Mouse (Mus musculus) liver, embryonic 18 days (tissue): ENCODE data around the gene Sik3. TPM values are rescaled to one million over a fixed set of nuclear protein-coding genes. Genes with fewer than 3 reads are reported as not detected.

Experiments used
- polyA plus RNA-seq: library from polyadenylated mRNA; depleted of rRNA; stranded (reverse); fragments of >200 nt; gene quantifications from 2 replicates; pipeline ENCODE4 v1.2.3, GENCODE M21; 2012; rRNA removed

The Sik3 gene
- polyA plus RNA-seq, result 4.3 and 6.3 TPM in 2 replicates

DNA sequence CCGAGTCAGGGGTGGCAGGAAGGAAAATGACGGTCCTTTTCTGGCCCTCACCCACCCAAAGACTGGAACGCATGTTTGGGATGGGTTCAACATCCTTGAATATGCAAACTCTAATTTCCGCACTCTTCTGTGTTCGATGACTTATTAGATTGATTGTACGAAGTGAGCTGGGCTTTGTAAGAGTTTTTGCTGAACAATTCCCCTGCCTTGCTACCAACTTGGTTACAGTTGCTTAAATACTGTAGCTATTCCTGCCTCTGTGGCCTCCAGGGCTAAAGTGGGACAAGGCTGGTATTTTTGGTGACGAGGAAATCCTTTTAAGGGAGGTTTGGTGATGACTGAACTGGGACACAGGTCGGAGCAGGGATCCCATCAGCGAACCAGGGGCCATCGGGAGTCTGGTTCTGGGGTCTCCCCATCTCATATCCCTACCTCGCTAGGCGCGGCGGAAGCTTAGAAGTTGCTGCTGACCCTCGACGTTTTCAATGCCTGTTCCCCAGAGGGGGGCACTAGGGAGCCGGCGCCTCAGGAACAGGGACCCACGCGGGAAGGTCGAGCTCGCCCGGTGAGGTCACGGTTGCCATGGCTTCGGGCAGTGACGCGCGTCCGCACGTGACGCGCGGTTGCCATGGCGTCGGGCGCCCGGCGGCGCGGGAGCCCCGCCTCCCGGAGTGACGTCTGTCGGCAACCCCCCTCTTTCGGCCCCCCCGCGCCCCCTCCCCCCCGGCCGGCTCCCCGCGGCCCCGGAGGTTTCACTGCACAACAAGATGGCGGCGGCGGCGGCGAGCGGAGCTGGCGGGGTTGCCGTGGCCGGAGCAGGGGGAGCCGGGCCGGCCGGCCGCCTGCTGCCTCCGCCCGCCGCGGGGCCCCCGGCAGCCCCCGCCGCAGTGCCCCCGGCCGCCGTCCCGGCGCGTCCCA is at the start of gene Sik3, which contains the start of gene Pafah1b2:
Sik3 (plus strand) TSS at position 730 of the 918 bp plus-strand sequence.
Pafah1b2 (minus strand) TSS at position 600 of the 918 bp plus-strand sequence.

DNA sequence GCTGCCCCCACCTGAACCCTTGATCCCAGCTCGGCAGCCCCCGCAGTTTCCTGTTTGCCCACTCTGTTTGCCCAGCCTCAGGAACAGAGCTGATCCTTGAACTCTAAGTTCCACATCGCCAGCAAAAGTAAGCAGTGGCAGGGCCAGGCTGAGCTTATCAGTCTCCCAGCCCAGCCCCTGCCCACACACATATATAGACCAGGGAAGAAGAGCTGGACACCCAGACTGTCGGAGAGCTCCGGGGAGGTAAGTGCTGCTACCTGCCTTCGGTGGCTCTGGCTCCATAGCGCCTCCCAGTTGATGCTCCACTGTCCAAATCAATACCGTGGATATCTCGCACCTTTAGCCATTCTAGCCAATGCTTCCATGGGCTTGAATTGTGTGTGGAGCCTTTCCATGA is 215.9 kb downstream of the Sik3 start, which contains the start of gene Apoa1:
Apoa1 (plus strand) TSS at position 90 of the 400 bp plus-strand sequence.

DNA sequence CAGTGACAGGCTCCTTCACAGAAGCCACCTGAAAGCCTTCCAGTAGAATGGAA is 222.8 kb downstream of the Sik3 start, which contains the start of gene Apoc3:
Apoc3 (minus strand) TSS at position 41 of the 53 bp plus-strand sequence.

DNA sequence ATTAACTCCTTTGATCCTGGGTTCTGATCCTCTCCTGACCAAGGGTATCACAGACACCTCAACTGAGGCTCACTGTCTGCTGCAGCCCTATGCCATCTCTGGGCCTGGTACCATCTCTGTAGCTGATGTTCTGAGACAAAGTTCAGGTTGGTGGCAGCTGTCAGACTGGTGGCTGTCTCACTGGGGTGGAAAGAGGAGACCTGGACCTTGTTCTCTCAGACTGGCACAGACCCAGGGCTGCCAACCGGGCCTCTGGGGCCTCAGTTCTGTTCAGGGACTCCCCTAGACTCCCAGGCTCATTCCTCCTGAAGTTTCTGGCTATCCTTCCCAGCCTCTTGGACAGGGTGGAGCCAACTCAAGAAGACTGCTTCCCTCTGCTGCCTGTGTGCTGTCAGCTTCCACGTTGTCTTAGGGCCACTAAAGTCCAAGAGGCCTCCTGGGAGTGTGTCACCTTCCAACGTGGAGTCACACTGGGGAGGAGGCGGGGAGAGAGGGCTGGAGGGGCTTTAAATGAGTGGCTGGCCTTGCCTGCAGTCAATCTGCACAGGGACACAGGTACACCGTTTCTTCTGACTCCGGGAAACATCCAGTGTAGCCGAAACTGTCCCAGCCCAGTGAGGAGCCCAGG is 228.0 kb downstream of the Sik3 start, which contains the start of gene Apoa4:
Apoa4 (plus strand) TSS at position 171 of the 628 bp plus-strand sequence.

DNA sequence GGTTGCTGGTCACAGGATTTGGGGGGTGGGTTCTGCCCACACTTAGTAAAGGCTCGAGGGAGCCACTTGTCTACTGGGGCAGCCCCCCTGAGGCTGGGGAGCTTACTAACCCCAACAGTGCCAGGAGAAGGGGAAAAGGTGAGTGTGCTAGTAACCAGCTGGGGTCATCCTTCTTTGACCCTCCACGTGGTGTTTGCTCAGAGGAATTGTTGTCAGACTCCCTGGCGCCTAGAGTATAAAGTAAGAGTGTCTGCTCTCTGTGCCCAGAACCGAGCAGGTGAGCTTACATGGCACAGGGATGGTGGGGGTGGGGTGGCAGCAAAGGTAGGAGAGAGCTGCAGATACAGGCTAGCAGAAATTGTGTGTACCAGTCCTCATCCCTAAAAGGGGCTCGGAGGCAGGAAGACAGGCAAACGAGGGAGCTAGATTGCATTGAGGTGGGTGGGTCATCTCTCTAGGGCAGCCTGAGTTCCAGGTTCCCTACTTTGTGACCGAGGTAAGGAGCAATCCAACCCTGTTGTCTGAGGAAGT is 255.8 kb downstream of the Sik3 start, which contains the start of gene Apoa5:
Apoa5 (plus strand) TSS at position 291 of the 531 bp plus-strand sequence.

DNA sequence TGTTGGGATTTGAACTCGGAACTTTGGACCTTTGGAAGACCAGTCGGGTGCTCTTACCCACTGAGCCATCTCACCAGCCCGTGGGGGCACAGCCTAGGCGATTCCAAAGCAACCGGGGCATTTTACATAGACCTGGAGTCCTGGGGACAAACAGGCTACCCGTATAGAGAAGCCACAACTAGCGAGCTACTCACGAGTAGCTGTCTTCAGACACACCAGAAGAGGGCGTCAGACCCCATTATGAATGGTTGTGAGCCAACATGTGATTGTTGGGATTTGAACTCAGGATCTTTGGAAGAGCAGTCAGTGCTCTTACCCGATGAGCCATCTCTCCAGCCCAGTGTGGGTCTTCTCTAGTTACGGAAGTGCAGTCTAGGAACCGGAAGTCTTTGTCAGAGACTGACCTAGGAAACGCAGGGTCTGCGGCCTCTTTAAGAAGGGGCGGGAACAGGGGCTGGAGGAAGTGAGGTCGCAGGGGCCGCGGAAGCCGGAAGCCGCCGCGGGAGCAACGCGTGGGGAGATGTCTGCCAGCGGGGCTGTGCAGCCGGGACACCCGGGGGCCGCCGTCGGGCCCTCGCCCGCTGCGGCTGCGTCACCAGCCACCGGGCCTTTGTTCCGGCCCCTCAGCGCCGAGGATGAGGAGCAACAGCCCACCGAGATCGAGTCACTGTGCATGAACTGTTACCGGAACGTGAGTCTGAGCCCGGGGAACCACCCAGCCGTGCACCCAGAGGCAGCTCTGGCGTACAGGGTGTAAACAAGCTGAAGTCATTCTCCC is 260.2 kb downstream of the Sik3 start, which contains the start of gene Zpr1:
Zpr1 (plus strand) TSS at position 388 of the 778 bp plus-strand sequence.

Other genes with a start within 250 kb of the Sik3 start
- 7.4 and 9.3 TPM in 2 replicates for gene Cep164, start 184.1 kb upstream of the Sik3 start, polyA plus RNA-seq
- 10.4 and 12.1 TPM in 2 replicates for gene Bace1, start 174.2 kb upstream of the Sik3 start, polyA plus RNA-seq
- gene Pcsk7, start 106.3 kb upstream of the Sik3 start, polyA plus RNA-seq, result 9.1 and 9.9 TPM in 2 replicates
- gene Rnf214, start 105.9 kb upstream of the Sik3 start, polyA plus RNA-seq, result 6.8 and 7.8 TPM in 2 replicates
- gene Tagln, start 76.8 kb upstream of the Sik3 start, polyA plus RNA-seq, result 17.9 and 23.0 TPM in 2 replicates
- gene Sidt2, start 57.6 kb upstream of the Sik3 start, polyA plus RNA-seq, result 26.9 and 32.5 TPM in 2 replicates
- 17.4 TPM in 2 replicates for gene Pafah1b2, start 130 bp upstream of the Sik3 start, polyA plus RNA-seq
- 7,361 and 8,452 TPM in 2 replicates for gene Apoa1, start 215.8 kb downstream of the Sik3 start, polyA plus RNA-seq
- gene Apoc3, start 222.8 kb downstream of the Sik3 start, polyA plus RNA-seq, result 93.8 and 124 TPM in 2 replicates
- 4.2 and 21.2 TPM in 2 replicates for gene Apoa4, start 227.9 kb downstream of the Sik3 start, polyA plus RNA-seq